Mouse (Mus musculus): ENCODE measurements around the gene Cacna1d.

Gene Cacna1d

GRCm38 (mm10) chr14:30014487-30014886 is 476.8 kb downstream of the Cacna1d start:
- DNase-seq: no peak

- DNase-seq: no peak
Measured at GRCm38 (mm10) chr14:30011886-30012560, 479.2 kb downstream of the Cacna1d start.

GRCm38 (mm10) chr14:30009864-30010560 is 481.2 kb downstream of the Cacna1d start:
- DNase-seq: peak; percentile 59 to 63

GRCm38 (mm10) chr14:30008733-30009575 is 482.3 kb downstream of the Cacna1d start, which contains the start of the genes Il17rb and Chdh:
Gene Il17rb, minus strand, starts transcription at chr14:30008896.
Gene Chdh, plus strand, starts transcription at chr14:30009023.
- peak; percentile 69 to 80 for DNase-seq

GRCm38 (mm10) chr14:29999475-29999811 is 491.8 kb downstream of the Cacna1d start:
- no peak for DNase-seq

- no peak for DNase-seq
Measured at GRCm38 (mm10) chr14:29998747-29999474, 492.3 kb downstream of the Cacna1d start.

GRCm38 (mm10) chr14:29997345-29997744 is 493.9 kb downstream of the Cacna1d start:
- no peak for DNase-seq

- DNase-seq: no peak
Measured at GRCm38 (mm10) chr14:29996000-29996751, 495.1 kb downstream of the Cacna1d start.

- no peak for DNase-seq
Measured at GRCm38 (mm10) chr14:29994976-29995375, 496.3 kb downstream of the Cacna1d start.

Data from lung, postnatal 4 days (tissue).